11 mouse cellular contexts compared by ENCODE assay signal in the genomic region with DNA sequence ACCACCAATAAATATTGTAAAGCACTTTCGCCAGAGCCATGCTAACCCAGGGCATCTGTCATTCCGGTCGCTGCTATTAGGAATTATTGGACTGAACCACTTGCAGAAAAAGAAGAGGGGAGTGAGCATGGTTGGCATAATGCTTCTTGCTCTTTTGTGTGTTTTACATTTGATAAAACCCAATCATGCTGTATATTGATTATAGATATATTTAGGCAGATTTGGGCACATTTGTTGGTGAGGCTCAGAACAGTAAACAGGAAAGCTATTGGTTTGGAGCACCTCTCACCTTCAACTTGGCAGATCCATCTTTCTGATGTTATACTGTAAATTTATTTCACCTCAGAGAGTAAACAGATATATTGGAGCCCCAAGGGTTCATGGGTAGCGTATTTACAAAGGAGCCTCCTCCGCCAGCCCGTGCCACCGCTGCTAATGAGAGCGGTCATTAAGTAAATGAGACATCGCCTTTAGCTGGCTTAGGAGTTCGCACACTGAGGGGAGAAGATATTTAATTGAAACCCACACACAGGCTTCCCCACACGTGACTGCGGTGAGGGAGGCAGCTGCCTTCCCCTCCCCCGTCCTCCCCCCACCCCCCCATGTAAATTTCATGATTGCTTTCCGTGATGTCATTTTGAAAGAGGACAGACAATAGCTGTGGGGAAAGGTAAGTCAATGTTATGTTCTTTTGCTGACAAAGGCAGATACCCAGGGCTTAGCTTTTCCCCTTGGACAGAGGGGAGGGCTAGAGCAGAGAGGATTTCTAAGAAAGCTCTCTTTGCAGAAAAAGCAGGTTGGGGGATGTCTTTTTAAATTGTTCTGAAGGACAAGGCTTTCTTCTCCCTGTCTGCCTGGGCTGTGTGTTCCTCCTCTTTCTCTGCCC. TPM values are rescaled to one million over a fixed set of nuclear protein-coding genes. Genes with fewer than 3 reads are reported as not detected.
DNase-seq lines count a peak whose midpoint lies in the region; ATAC-seq lines count a peak whose summit lies in the region.
"Had no signal": no experiment of that assay in that cellular context is flagged by ENCODE, and none has a peak within 500 bp of the region (broad histone marks: within the 10 kb centered on the region; RNA-seq: fewer than 3 reads in every experiment).

No protein-coding gene starts in this region.

- 61% methylated on average over 14 of the region's 14 CpGs for WGBS in heart, embryonic 11.5 days (ENCODE audit: insufficient replicate concordance)
- 53% methylated on average over 14 of the region's 14 CpGs for WGBS in embryonic facial prominence, embryonic 11.5 days
- WGBS in neural tube, embryonic 14.5 days, result 11% methylated on average over 14 of the region's 14 CpGs

- no peak overlapping the region for H3K4me2 ChIP-seq in heart, embryonic 11.5 days
- no peak overlapping the region for H3K4me2 ChIP-seq in embryonic facial prominence, embryonic 11.5 days (ENCODE audit: low read depth, low read length)
- peak overlapping the region; percentile 88 for H3K4me2 ChIP-seq in neural tube, embryonic 14.5 days (ENCODE audit: low read depth, low read length)

- peaks cover 11% of the 10 kb centered on the region for H3K27me3 ChIP-seq in heart, embryonic 11.5 days (ENCODE audit: control insufficient read depth, insufficient read depth, low read length)
- H3K27me3 ChIP-seq in embryonic facial prominence, embryonic 11.5 days (ENCODE audit: control insufficient read depth, insufficient read depth, low read length), result no peaks in the 10 kb centered on the region
- H3K27me3 ChIP-seq in neural tube, embryonic 14.5 days (ENCODE audit: control insufficient read depth, insufficient read depth, low read length), result no peaks in the 10 kb centered on the region

- no peak overlapping the region for H3K27ac ChIP-seq in heart, embryonic 11.5 days (ENCODE audit: low read depth, low read length)
- no peak overlapping the region for H3K27ac ChIP-seq in embryonic facial prominence, embryonic 11.5 days (replicated peaks; ENCODE audit: low read depth, low read length)
- peak overlapping the region; percentile 95 for H3K27ac ChIP-seq in neural tube, embryonic 14.5 days (ENCODE audit: low read depth, low read length)
- H3K27ac ChIP-seq: liver, embryonic 14.5 days had no signal

- H3K9ac ChIP-seq in heart, embryonic 11.5 days (ENCODE audit: low read depth, low read length), result no peak overlapping the region
- H3K9ac ChIP-seq in embryonic facial prominence, embryonic 11.5 days (replicated peaks; ENCODE audit: low read length), result no peak overlapping the region
- H3K9ac ChIP-seq in neural tube, embryonic 14.5 days (replicated peaks; ENCODE audit: low read depth, low read length), result peak overlapping the region; percentile 76
- H3K9ac ChIP-seq: liver, embryonic 14.5 days had no signal

- intact Hi-C loops in heart, postnatal 36 days (cut with DNase I), result no loop called here

- H3K9me3 ChIP-seq in heart, embryonic 11.5 days (replicated peaks; ENCODE audit: control insufficient read depth, low read length), result no peaks in the 10 kb centered on the region
- H3K9me3 ChIP-seq in embryonic facial prominence, embryonic 11.5 days (replicated peaks; ENCODE audit: control insufficient read depth, low read length), result no peaks in the 10 kb centered on the region
- H3K9me3 ChIP-seq in neural tube, embryonic 14.5 days (ENCODE audit: control insufficient read depth, low read length), result no peaks in the 10 kb centered on the region

- H3K36me3 ChIP-seq in heart, embryonic 11.5 days (ENCODE audit: control insufficient read depth, insufficient read depth, low read length), result no peaks in the 10 kb centered on the region
- H3K36me3 ChIP-seq in embryonic facial prominence, embryonic 11.5 days (replicated peaks; ENCODE audit: control insufficient read depth, insufficient read depth, low read depth, low read length), result no peaks in the 10 kb centered on the region
- H3K36me3 ChIP-seq in neural tube, embryonic 14.5 days (ENCODE audit: control insufficient read depth, insufficient read depth, low read length), result no peaks in the 10 kb centered on the region

- peak; percentile 66 for DNase-seq in heart, adult 11 months
- no peak for DNase-seq in embryonic facial prominence, embryonic 11.5 days (ENCODE audit: low spot score)
- DNase-seq in layer of hippocampus, adult 8-10 months (ENCODE audit: low spot score in 2 of 2), result peak; percentile 33 to 46
- no peak for DNase-seq in spleen, postnatal 4 days (ENCODE audit: low spot score in 2 of 2)
- no peak for DNase-seq in heart, postnatal 36 days
- DNase-seq: B cell, adult 2 months; heart, adult 18-20 months had no signal

- H3K4me3 ChIP-seq in heart, embryonic 11.5 days (ENCODE audit: low read depth, low read length), result no peak overlapping the region
- H3K4me3 ChIP-seq in embryonic facial prominence, embryonic 11.5 days (ENCODE audit: low read depth, low read length), result no peak overlapping the region
- peak overlapping the region; percentile 62 for H3K4me3 ChIP-seq in neural tube, embryonic 14.5 days (ENCODE audit: low read depth, low read length)

- ATAC-seq in heart, embryonic 11.5 days (replicated peaks; ENCODE audit: insufficient number of reproducible peaks, low FRiP score, low TSS enrichment), result no peak
- ATAC-seq in embryonic facial prominence, embryonic 11.5 days (replicated peaks; ENCODE audit: insufficient number of reproducible peaks, low FRiP score, low TSS enrichment, low read depth), result 0 out of 2 replicates have a peak, but pooled peaks have one; percentile 42
- peak; percentile 89 for ATAC-seq in neural tube, embryonic 14.5 days (ENCODE audit: low read depth)
- ATAC-seq in CD4-positive, CD25-positive, alpha-beta regulatory T cell, adult 4 months, result no peak

- H3K4me1 ChIP-seq in heart, embryonic 11.5 days (ENCODE audit: control insufficient read depth, insufficient read depth, low read length), result no peaks in the 10 kb centered on the region
- H3K4me1 ChIP-seq in embryonic facial prominence, embryonic 11.5 days (ENCODE audit: control insufficient read depth, insufficient read depth, low read length), result no peaks in the 10 kb centered on the region
- peaks cover 42% of the 10 kb centered on the region for H3K4me1 ChIP-seq in neural tube, embryonic 14.5 days (ENCODE audit: control insufficient read depth, insufficient read depth, low read length)

RNA-seq across cellular contexts. Expression of gene Myt1, which starts 3.8 kb away (rescaled TPM):
- polyA plus RNA-seq in heart, embryonic 11.5 days (2014; fragmentation: Nextera tagmentation; extraction: Ambion mirVana), result 0.06 and 0.65 TPM in 2 replicates
- 5.8 and 6.4 TPM in 2 replicates for polyA plus RNA-seq in embryonic facial prominence, embryonic 11.5 days (2014; fragmentation: Nextera tagmentation; extraction: Ambion mirVana)
- total RNA-seq in layer of hippocampus, adult 8-10 months (2022), result 10 to 100 TPM; 23.2 to 41.8 (median 27.1) TPM
- polyA plus RNA-seq in neural tube, embryonic 14.5 days (2014; fragmentation: Nextera tagmentation; extraction: Ambion mirVana), result 26.9 and 28.7 TPM in 2 replicates
- polyA plus RNA-seq in CD4-positive, CD25-positive, alpha-beta regulatory T cell, adult 4 months (2017; shearing (Covaris generic)), result not detected
- not detected for total RNA-seq in heart, postnatal 36 days (2021)
- total RNA-seq: heart, adult 18-20 months had no signal

RNA-seq across cellular contexts. Expression of gene Oprl1, which starts 52.1 kb away (rescaled TPM):
- 7.5 and 9.2 TPM in 2 replicates for polyA plus RNA-seq in heart, embryonic 11.5 days (2014; fragmentation: Nextera tagmentation; extraction: Ambion mirVana)
- 4.6 and 6.1 TPM in 2 replicates for polyA plus RNA-seq in embryonic facial prominence, embryonic 11.5 days (2014; fragmentation: Nextera tagmentation; extraction: Ambion mirVana)
- total RNA-seq in layer of hippocampus, adult 8-10 months (2022), result 10 to 100 TPM; 50.4 to 67.7 (median 56.7) TPM
- polyA plus RNA-seq in neural tube, embryonic 14.5 days (2014; fragmentation: Nextera tagmentation; extraction: Ambion mirVana), result 98.4 and 105 TPM in 2 replicates
- polyA plus RNA-seq in CD4-positive, CD25-positive, alpha-beta regulatory T cell, adult 4 months (2017; shearing (Covaris generic)), result not detected
- total RNA-seq in heart, postnatal 36 days (2021), result not detected
- total RNA-seq: heart, adult 18-20 months had no signal

Comparison
In these comparisons a context has a peak if more than half of its experiments do, and no peak if none do; other contexts are left out.
1. DNase-seq: peak in heart, adult 11 months (single experiment) and layer of hippocampus, adult 8-10 months (2 of 2); none in embryonic facial prominence, embryonic 11.5 days (single experiment), spleen, postnatal 4 days (0 of 2) and heart, postnatal 36 days (0 of 2).
2. ATAC-seq: peak in embryonic facial prominence, embryonic 11.5 days (single experiment) and neural tube, embryonic 14.5 days (single experiment); none in heart, embryonic 11.5 days (single experiment) and CD4-positive, CD25-positive, alpha-beta regulatory T cell, adult 4 months (single experiment).